In genomic region chr9:104408571-104409294, GRCm38 (mm10) we compare ENCODE assay signal across 7 mouse cellular contexts.
DNase-seq lines count a peak whose midpoint lies in the region; ATAC-seq and TF ChIP-seq lines count a peak whose summit lies in the region.

No protein-coding gene starts in this region.

- 0 out of 2 replicates have a peak overlapping the region, but pooled peaks have one; percentile 10 for H3K9ac ChIP-seq in forebrain, embryonic 11.5 days (ENCODE audit: low read length)
- H3K9ac ChIP-seq in intestine, embryonic 14.5 days (ENCODE audit: low read length), result no peak overlapping the region
- peak overlapping the region; percentile 44 for H3K9ac ChIP-seq in midbrain, embryonic 13.5 days (replicated peaks)

- H3K9me3 ChIP-seq in E14TG2a.4 (ENCODE audit: low read length), result no peaks in the 10 kb centered on the region
- H3K9me3 ChIP-seq in forebrain, embryonic 11.5 days (ENCODE audit: control insufficient read depth, low read length), result no peaks in the 10 kb centered on the region
- no peaks in the 10 kb centered on the region for H3K9me3 ChIP-seq in intestine, embryonic 14.5 days (ENCODE audit: control insufficient read depth, low read length)
- H3K9me3 ChIP-seq in midbrain, embryonic 13.5 days, result no peaks in the 10 kb centered on the region

- peaks cover 9% of the 10 kb centered on the region for H3K27me3 ChIP-seq in E14TG2a.4 (ENCODE audit: insufficient read depth, low read length)
- no peaks in the 10 kb centered on the region for H3K27me3 ChIP-seq in forebrain, embryonic 11.5 days (ENCODE audit: control insufficient read depth, insufficient read depth, low read length)
- H3K27me3 ChIP-seq in intestine, embryonic 14.5 days (replicated peaks; ENCODE audit: control insufficient read depth, insufficient read depth, low read length), result 0 out of 2 replicates have a peak, but pooled peaks cover 16% of the 10 kb centered on the region
- H3K27me3 ChIP-seq in midbrain, embryonic 13.5 days, result peaks cover 19% of the 10 kb centered on the region

- WGBS in forebrain, embryonic 11.5 days, result 18% methylated on average over 21 of the region's 21 CpGs
- WGBS in intestine, embryonic 14.5 days, result 13% methylated on average over 21 of the region's 21 CpGs
- 17% methylated on average over 21 of the region's 21 CpGs for WGBS in midbrain, embryonic 13.5 days

- peaks cover 31% of the 10 kb centered on the region for H3K4me1 ChIP-seq in E14TG2a.4 (replicated peaks; ENCODE audit: low read depth, low read length)
- no peaks in the 10 kb centered on the region; the same call in 1 of the 2 replicates for H3K4me1 ChIP-seq in forebrain, embryonic 11.5 days (replicated peaks; ENCODE audit: control insufficient read depth, insufficient read depth, low read length)
- H3K4me1 ChIP-seq in intestine, embryonic 14.5 days (replicated peaks; ENCODE audit: control insufficient read depth, insufficient read depth, low read length), result no peaks in the 10 kb centered on the region; the same call in 1 of the 2 replicates
- H3K4me1 ChIP-seq in midbrain, embryonic 13.5 days (replicated peaks), result peaks cover 21% of the 10 kb centered on the region

- H3K36me3 ChIP-seq in E14TG2a.4 (ENCODE audit: insufficient read depth, low read length), result no peaks in the 10 kb centered on the region
- no peaks in the 10 kb centered on the region for H3K36me3 ChIP-seq in forebrain, embryonic 11.5 days (ENCODE audit: control insufficient read depth, insufficient read depth, low read length)
- no peaks in the 10 kb centered on the region for H3K36me3 ChIP-seq in intestine, embryonic 14.5 days (ENCODE audit: control insufficient read depth, insufficient read depth, low read length)
- H3K36me3 ChIP-seq in midbrain, embryonic 13.5 days, result no peaks in the 10 kb centered on the region

- peak; percentile 68 for DNase-seq in ZHBTc4 (ENCODE audit: low read depth, low spot score)
- peak; percentile 76 for DNase-seq in forebrain, embryonic 11.5 days (ENCODE audit: low spot score)
- DNase-seq in intestine, embryonic 14.5 days (ENCODE audit: low spot score), result peak; percentile 76
- DNase-seq in left cerebral cortex, adult 8-10 months (ENCODE audit: low spot score in 2 of 2), result peak; percentile 34 to 70
- DNase-seq in urinary bladder, postnatal 14 days (ENCODE audit: low spot score), result peak; percentile 26

- peak overlapping the region; percentile 60 for H3K4me2 ChIP-seq in forebrain, embryonic 11.5 days (ENCODE audit: low read depth, low read length, severe bottlenecking)
- H3K4me2 ChIP-seq in intestine, embryonic 14.5 days (ENCODE audit: low read length), result peak overlapping the region; percentile 55
- H3K4me2 ChIP-seq in midbrain, embryonic 13.5 days (replicated peaks), result peak overlapping the region; percentile 59

- TF ChIP-seq CTCF in E14TG2a.4 (conservative IDR thresholded peaks at IDR 0.05; ENCODE audit: low read length), result no peak

- H3K27ac ChIP-seq in forebrain, embryonic 11.5 days (ENCODE audit: low read depth, low read length), result no peak overlapping the region
- no peak overlapping the region for H3K27ac ChIP-seq in intestine, embryonic 14.5 days (ENCODE audit: low read depth)
- no peak overlapping the region for H3K27ac ChIP-seq in midbrain, embryonic 13.5 days

- peak; percentile 58 for ATAC-seq in forebrain, embryonic 11.5 days (replicated peaks; ENCODE audit: low FRiP score)
- peak; percentile 78 for ATAC-seq in intestine, embryonic 14.5 days (replicated peaks; ENCODE audit: low FRiP score, low TSS enrichment, low read depth)
- peak; percentile 58; the same call in 1 of the 2 replicates for ATAC-seq in midbrain, embryonic 13.5 days

- peak overlapping the region; percentile 71 for H3K4me3 ChIP-seq in E14TG2a.4 (replicated peaks; ENCODE audit: low read length)
- H3K4me3 ChIP-seq in forebrain, embryonic 11.5 days (ENCODE audit: low read depth, low read length), result peak overlapping the region; percentile 36
- H3K4me3 ChIP-seq in intestine, embryonic 14.5 days (ENCODE audit: low read depth, low read length), result peak overlapping the region; percentile 33
- H3K4me3 ChIP-seq in midbrain, embryonic 13.5 days (replicated peaks), result peak overlapping the region; percentile 38

Comparison
In these comparisons a context has a peak if more than half of its experiments do, and no peak if none do; other contexts are left out.
1. DNase-seq: peak in every context shown above with its lines; median percentile 76 in forebrain, embryonic 11.5 days; 76 in intestine, embryonic 14.5 days; 68 in ZHBTc4; 52 in left cerebral cortex, adult 8-10 months; 26 in urinary bladder, postnatal 14 days.